Mouse (Mus musculus) gastrocnemius, postnatal 14 days (tissue): ENCODE data around the gene Haao. TPM values are rescaled to one million over a fixed set of nuclear protein-coding genes. Genes with fewer than 3 reads are reported as not detected.

Experiments used
- DNase-seq: peaks from one replicate; pipeline ENCODE4 v3.0.0; 2021; ENCODE audit warnings: mixed read lengths
- intact Hi-C: fragments of 180-260 bp; cut with DNase I; formaldehyde crosslinking; loops from one replicate; pipeline ENCODE4 v1.15.1; 2025; ENCODE audit warnings: low total_unique reads
- total RNA-seq, 2 experiments: library from RNA; stranded (reverse); gene quantifications; 2 replicates each; pipeline ENCODE4 v1.2.3; 2021

Haao gene
- total RNA-seq, 2 experiments from 2014 or later = not detected

DNA sequence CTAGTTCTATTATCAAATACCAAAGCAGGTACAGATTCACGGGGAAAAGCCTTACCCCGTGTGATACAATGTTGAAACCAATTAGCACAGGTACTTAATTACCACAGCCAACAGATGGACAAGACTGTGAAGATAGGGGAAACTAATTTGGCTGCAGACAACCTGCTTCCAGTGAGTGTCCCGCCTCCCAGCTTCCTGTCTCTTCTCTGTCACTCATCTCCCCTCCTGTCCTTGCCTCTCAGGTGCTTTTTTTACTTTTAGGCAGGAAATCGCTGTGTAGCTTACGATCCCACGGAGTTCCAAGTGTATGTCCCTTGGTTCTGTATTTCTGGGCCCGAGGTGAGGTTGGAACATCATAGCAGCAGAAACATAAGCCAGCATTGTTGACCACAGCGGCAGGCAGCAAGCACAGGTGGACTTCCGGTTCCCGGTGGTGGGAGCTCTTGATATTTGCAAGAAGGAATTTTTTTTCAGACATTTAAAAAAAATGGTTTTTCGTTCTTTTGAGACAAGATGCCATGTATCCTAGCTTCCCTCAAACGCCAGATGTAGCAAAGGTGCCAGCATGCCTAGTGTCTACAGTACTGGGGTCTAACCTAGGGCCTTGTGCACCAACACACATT, 39.2 kb downstream of the Haao start:
- intact Hi-C loops = no loop called here
- DNase-seq = no peak

DNA sequence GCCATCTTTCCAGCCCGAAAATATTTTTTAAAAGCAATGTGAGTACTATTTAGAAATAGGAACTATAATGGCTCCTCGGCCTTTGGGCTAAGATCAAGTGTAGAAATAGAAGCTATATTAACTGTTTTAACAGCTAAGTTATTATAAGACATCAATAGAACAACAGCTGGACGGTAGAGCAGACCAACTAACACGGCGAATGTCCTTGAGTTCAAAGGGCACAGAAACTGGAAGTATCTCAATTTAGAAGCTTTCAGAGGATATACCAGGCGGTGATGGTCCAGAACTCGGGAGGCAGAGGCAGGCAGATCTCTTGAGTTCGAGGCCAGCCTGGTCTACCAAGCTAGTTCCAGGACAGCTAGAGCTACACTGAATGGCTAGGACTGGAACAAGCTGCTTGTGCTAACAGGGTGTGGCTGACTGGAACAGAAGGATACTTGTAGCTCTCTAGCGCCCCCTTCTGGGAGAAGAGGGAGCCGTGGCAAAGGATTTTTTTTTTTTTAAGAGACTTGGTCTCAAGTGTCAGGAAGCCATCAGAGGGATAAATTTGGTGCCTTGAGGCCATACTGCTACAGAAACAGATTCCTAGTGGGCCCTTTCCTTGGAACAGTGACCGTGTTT, 39.9 kb downstream of the Haao start:
- intact Hi-C loops = no loop called here

DNA sequence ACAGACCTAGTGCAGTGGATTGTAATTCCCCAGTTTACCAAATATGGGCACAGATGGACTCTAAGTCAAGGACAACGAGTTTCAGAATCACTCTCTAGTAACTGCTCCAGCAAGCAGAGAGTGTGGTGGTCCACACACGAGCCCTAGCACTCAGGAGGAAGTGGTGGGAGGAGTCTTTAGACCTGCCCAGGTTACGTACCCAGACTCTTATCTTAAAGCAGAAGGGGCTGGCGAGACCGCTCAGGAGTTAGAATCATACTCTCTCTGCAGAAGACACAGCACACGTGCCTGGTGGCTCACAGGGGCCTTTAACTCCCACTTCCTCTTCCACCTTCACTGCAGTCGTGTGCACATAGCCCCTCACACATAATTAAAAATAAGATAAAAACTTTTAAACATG, 40.4 kb downstream of the Haao start:
- intact Hi-C loops = no loop called here

More for the DNA sequence above, 39.9 kb downstream of the Haao start:
- peak; percentile 53 for DNase-seq

GRCm38 (mm10) chr17:83805078-83805477, 42.7 kb downstream of the Haao start:
- DNase-seq = no peak
- intact Hi-C loops = no loop called here

More for the DNA sequence above, 40.4 kb downstream of the Haao start:
- no peak for DNase-seq

- intact Hi-C loops = no loop called here
Observed at GRCm38 (mm10) chr17:83803987-83804386, 43.8 kb downstream of the Haao start.

GRCm38 (mm10) chr17:83799506-83800050, 48.2 kb downstream of the Haao start:
- DNase-seq = no peak
- intact Hi-C loops = no loop called here

More at GRCm38 (mm10) chr17:83803987-83804386, 43.8 kb downstream of the Haao start:
- DNase-seq = no peak

DNA sequence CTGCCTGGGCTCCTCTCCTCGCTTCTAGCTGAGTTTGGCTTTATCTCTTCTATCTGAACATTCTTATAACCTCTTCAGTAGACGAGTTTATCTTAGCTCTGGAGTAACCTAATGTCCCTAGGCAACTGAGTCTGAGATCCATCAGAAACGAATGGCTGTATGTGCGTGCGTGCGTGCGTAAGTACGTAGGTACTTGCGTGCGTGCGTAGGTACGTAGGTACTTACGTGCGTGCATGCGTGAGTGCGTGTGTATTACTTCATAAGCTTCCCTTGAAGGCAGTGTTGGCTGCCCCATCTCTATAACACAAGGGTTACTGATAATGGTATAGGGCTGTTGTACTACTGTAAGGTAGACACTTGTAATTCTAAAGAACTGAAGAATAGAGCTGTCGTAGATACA, 52.6 kb downstream of the Haao start:
- no peak for DNase-seq
- intact Hi-C loops = no loop called here

- DNase-seq = no peak
- intact Hi-C loops = no loop called here
Observed at GRCm38 (mm10) chr17:83792388-83792787, 55.4 kb downstream of the Haao start.

GRCm38 (mm10) chr17:83790158-83790557, 57.6 kb downstream of the Haao start:
- intact Hi-C loops = no loop called here
- DNase-seq = no peak

GRCm38 (mm10) chr17:83786418-83786817, 61.3 kb downstream of the Haao start:
- intact Hi-C loops = no loop called here

GRCm38 (mm10) chr17:83782740-83783139, 65.0 kb downstream of the Haao start:
- no peak for DNase-seq
- intact Hi-C loops = no loop called here

More at GRCm38 (mm10) chr17:83786418-83786817, 61.3 kb downstream of the Haao start:
- no peak for DNase-seq

Other genes with a start within 250 kb of the Haao start
- not detected for gene Kcng3, start 216.1 kb downstream of the Haao start, total RNA-seq
- gene Mta3, start 141.8 kb downstream of the Haao start, total RNA-seq = 10 to 100 TPM; 10.4 to 10.8 TPM